Mouse (Mus musculus): ENCODE measurements at regions not wholly inside any gene's neighbourhood (a gene's known extent, or its start where the extent isn't known, plus 50 kb on each side); places are given as distances from the start of the nearest gene placed in this dataset.

- Histone ChIP-seq H3K4me3 (no peak overlapping the region), H3K79me2 (replicated peaks; ENCODE audit: control insufficient read depth, insufficient read depth, low read length) (no peaks in the 10 kb centered on the region), H3K36me3 (ENCODE audit: control insufficient read depth, insufficient read depth, low read length) (no peaks in the 10 kb centered on the region), H3K27me3 (ENCODE audit: control insufficient read depth, insufficient read depth, low read length) (no peaks in the 10 kb centered on the region), H3K4me1 (ENCODE audit: control insufficient read depth, insufficient read depth, low read length) (no peaks in the 10 kb centered on the region), H3K27ac (no peak overlapping the region), H3K9ac (ENCODE audit: low read depth, low read length) (no peak overlapping the region)
- intact Hi-C loops (cut with DNase I), result no loop called here
- no peak for DNase-seq
- no peak for TF ChIP-seq EP300 (IDR thresholded peaks at IDR 0.05; ENCODE audit: insufficient read depth, low read depth, low read length)
- no peak for TF ChIP-seq POLR2A (IDR thresholded peaks at IDR 0.05; ENCODE audit: insufficient read depth, low read depth, low read length)
- TF ChIP-seq CTCF (IDR thresholded peaks at IDR 0.05), result no peak
- 89% methylated on average over 13 of the region's 13 CpGs for WGBS
Observed at GRCm38 (mm10) chr13:113736468-113736867, 57.8 kb upstream of the Arl15 start.

GRCm38 (mm10) chr13:113735611-113736285 lies 58.6 kb upstream of the Arl15 start:
- Histone ChIP-seq H3K4me3 (no peak overlapping the region), H3K9ac (ENCODE audit: low read depth, low read length) (no peak overlapping the region), H3K36me3 (ENCODE audit: control insufficient read depth, insufficient read depth, low read length) (no peaks in the 10 kb centered on the region), H3K79me2 (replicated peaks; ENCODE audit: control insufficient read depth, insufficient read depth, low read length) (no peaks in the 10 kb centered on the region), H3K4me1 (ENCODE audit: control insufficient read depth, insufficient read depth, low read length) (no peaks in the 10 kb centered on the region), H3K27ac (no peak overlapping the region), H3K27me3 (ENCODE audit: control insufficient read depth, insufficient read depth, low read length) (no peaks in the 10 kb centered on the region)
- 62% methylated on average over 18 of the region's 18 CpGs for WGBS
- TF ChIP-seq CTCF (IDR thresholded peaks at IDR 0.05) (no peak), POLR2A (IDR thresholded peaks at IDR 0.05; ENCODE audit: insufficient read depth, low read depth, low read length) (no peak), EP300 (IDR thresholded peaks at IDR 0.05; ENCODE audit: insufficient read depth, low read depth, low read length) (no peak)
- intact Hi-C loops (cut with DNase I), result no loop called here
- DNase-seq, result no peak

- DNase-seq, result no peak
- H3K9ac ChIP-seq (ENCODE audit: low read depth, low read length), result no peak overlapping the region
Observed at GRCm38 (mm10) chr13:113734134-113734794, 60.0 kb upstream of the Arl15 start.

GRCm38 (mm10) chr13:113733734-113734133 lies 60.6 kb upstream of the Arl15 start:
- TF ChIP-seq POLR2A (IDR thresholded peaks at IDR 0.05; ENCODE audit: insufficient read depth, low read depth, low read length) (no peak), CTCF (IDR thresholded peaks at IDR 0.05) (no peak), EP300 (IDR thresholded peaks at IDR 0.05; ENCODE audit: insufficient read depth, low read depth, low read length) (no peak)
- no peaks in the 10 kb centered on the region for H3K27me3 ChIP-seq (ENCODE audit: control insufficient read depth, insufficient read depth, low read length)
- intact Hi-C loops (cut with DNase I), result no loop called here
- no peaks in the 10 kb centered on the region for H3K79me2 ChIP-seq (replicated peaks; ENCODE audit: control insufficient read depth, insufficient read depth, low read length)
- 71% methylated on average over 2 of the region's 2 CpGs for WGBS
- DNase-seq, result no peak
- no peak overlapping the region for H3K27ac ChIP-seq
- no peaks in the 10 kb centered on the region; the same call in 1 of the 2 replicates for H3K4me1 ChIP-seq (ENCODE audit: control insufficient read depth, insufficient read depth, low read length)
- H3K4me3 ChIP-seq, result no peak overlapping the region
- no peaks in the 10 kb centered on the region for H3K36me3 ChIP-seq (ENCODE audit: control insufficient read depth, insufficient read depth, low read length)
- no peak overlapping the region for H3K9ac ChIP-seq (ENCODE audit: low read depth, low read length)

More at GRCm38 (mm10) chr13:113734134-113734794, 60.0 kb upstream of the Arl15 start:
- Histone ChIP-seq H3K27me3 (ENCODE audit: control insufficient read depth, insufficient read depth, low read length) (no peaks in the 10 kb centered on the region), H3K4me1 (ENCODE audit: control insufficient read depth, insufficient read depth, low read length) (no peaks in the 10 kb centered on the region; the same call in 1 of the 2 replicates), H3K27ac (no peak overlapping the region), H3K36me3 (ENCODE audit: control insufficient read depth, insufficient read depth, low read length) (no peaks in the 10 kb centered on the region), H3K79me2 (replicated peaks; ENCODE audit: control insufficient read depth, insufficient read depth, low read length) (no peaks in the 10 kb centered on the region), H3K4me3 (no peak overlapping the region)
- intact Hi-C loops (cut with DNase I), result no loop called here
- 34% methylated on average over 5 of the region's 5 CpGs for WGBS
- TF ChIP-seq POLR2A (IDR thresholded peaks at IDR 0.05; ENCODE audit: insufficient read depth, low read depth, low read length) (no peak), EP300 (IDR thresholded peaks at IDR 0.05; ENCODE audit: insufficient read depth, low read depth, low read length) (no peak), CTCF (IDR thresholded peaks at IDR 0.05) (no peak)

- WGBS, result 57% methylated on average over 8 of the region's 8 CpGs
- no peak for DNase-seq
- H3K36me3 ChIP-seq (ENCODE audit: control insufficient read depth, insufficient read depth, low read length), result no peaks in the 10 kb centered on the region
- TF ChIP-seq CTCF (IDR thresholded peaks at IDR 0.05), result no peak
- TF ChIP-seq EP300 (IDR thresholded peaks at IDR 0.05; ENCODE audit: insufficient read depth, low read depth, low read length), result no peak
- peak overlapping the region; percentile 66 for H3K27ac ChIP-seq
- no peak overlapping the region for H3K4me3 ChIP-seq
- H3K4me1 ChIP-seq (ENCODE audit: control insufficient read depth, insufficient read depth, low read length), result no peaks in the 10 kb centered on the region; the same call in 1 of the 2 replicates
- intact Hi-C loops (cut with DNase I), result no loop called here
- H3K9ac ChIP-seq (ENCODE audit: low read depth, low read length), result no peak overlapping the region
- no peaks in the 10 kb centered on the region for H3K79me2 ChIP-seq (replicated peaks; ENCODE audit: control insufficient read depth, insufficient read depth, low read length)
- H3K27me3 ChIP-seq (ENCODE audit: control insufficient read depth, insufficient read depth, low read length), result no peaks in the 10 kb centered on the region
Observed at GRCm38 (mm10) chr13:113730776-113731400, 63.4 kb upstream of the Arl15 start.
